Mouse (Mus musculus): ENCODE measurements around the gene B3gnt3. TPM values are rescaled to one million over a fixed set of nuclear protein-coding genes. Genes with fewer than 3 reads are reported as not detected.
A peak's percentile ranks its signal among the peaks of the same experiment; 100 is the strongest.
"Not testable (repeated sequence)": the region's sequence is repeated elsewhere in the genome, so short reads cannot be mapped to it uniquely, and the experiment has no call there.

Gene B3gnt3
- total RNA-seq, 4 experiments from 2014 or later, result 4.0 to 6.9 (median 5.3) TPM

DNA sequence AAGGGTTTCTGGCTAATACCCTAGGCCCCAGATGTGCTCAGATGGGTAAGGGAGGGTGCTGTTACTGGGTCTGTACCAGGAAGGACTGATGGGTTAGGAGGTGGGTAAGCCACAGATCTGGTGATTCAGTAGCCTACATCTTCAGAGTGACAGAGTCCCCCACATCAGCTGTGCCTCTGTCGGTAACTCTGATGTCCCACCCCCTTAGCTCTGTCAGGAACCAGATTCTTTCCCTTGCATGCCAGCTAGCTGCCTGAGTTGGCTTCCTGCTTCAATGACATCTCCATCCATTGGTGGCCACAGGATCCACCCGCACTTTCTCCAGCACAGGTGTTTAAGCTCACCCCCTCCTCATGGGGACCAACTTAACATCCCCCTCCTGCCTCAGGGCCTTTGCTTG is 10.0 kb upstream of the B3gnt3 start:
- no peak for DNase-seq (ENCODE audit: low spot score)

DNA sequence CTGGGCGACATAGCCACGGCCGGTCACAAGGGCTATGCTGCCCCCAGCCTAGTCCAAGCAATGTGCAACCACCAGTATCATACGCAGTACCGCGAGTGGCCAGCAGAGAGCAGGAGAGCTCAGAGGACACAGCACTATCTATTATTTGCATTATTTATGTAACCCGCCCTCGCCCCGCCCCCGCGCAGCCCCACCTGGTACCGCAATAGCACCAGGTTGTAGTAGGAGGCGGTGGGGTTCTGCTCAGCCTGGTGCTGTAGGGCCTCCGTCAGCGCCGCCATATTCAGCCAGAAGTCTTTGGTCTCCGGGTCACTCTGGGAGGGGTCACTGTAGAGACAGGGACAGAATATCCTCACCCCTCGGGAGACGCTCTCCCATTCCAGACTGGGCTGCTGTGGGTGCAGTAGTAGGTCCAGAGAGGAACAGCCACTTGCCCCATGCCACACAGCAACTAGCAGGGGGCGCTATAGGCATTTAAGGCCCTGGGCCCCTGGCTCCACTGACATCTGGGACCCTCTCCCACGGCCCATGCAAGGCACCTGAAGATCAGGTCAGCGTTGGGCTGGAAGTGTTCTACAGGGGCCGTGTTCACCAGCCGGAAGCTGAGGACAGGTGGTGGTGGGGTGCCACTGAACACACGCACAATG is 8.3 kb upstream of the B3gnt3 start:
- DNase-seq (ENCODE audit: low spot score), result peak; percentile 73

DNA sequence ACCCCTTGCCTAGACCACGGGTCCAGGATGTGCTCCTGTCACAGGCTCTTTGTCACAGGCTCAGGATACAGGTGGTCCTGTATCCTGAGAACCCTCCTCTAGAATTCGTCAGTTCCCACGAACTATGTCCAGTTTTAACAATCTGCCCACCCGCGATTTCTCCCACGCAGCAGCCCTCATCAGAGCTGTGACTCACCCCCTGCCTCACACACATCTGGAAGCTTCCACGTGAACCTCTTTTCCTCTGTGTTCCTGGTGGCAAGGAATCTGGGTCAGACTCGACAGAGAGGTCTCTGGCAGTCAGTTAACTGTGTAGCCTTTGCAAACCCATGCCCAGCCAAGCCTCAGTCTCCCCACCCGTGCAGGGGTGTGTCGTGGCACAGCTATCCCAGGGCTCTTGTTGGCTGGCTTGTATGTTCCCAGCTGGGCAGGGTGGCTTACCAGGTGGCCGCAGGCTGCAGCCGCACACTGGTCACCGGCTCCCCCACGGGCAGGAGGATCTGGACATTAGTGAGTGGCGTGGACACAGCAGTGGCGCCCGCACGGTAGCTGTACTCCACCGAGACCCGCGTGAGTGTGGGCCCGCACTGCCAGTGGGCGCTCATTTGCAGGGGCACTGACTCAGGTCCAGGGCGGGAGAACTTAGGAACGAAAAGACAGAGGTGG is 7.7 kb upstream of the B3gnt3 start:
- no peak for DNase-seq (ENCODE audit: low spot score)

DNA sequence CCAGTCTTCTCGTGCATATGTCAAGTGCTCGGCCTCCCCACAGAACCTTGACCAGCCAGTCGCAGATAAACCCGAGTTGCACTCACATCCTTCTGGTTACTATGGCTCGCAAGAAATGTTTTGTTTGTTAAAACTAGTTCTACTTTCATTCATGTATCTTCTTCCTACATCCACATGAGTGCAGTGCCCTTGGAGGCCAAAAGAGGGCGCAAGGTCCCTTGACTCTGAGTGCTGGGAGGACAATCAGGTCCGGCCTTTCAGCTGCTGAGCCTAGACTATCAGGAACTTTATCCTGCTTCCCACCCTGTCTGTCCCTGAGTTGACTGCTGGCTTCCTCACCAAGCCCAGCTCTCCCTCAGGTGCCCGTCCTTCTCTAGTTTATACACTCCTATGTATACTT is 6.3 kb upstream of the B3gnt3 start:
- no peak for DNase-seq (ENCODE audit: low spot score)

DNA sequence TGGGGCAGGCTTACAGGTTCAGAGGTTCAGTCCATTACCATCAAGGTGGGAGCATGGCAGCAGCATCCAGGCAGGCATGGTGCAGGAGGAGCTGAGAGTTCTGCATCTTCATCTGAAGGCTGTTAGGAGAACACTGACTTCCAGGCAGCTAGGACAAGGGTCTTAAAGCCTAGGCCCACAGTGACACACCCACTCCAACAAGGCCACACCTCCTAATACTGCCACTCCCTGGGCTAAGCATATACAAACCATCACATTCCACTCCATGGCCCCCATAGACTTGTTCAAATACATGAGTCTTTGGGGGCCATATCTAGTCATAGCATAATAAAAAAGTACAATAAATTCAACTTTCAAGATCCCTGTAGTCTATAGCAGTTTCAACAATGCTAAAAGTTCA is 1.8 kb upstream of the B3gnt3 start:
- not testable (repeated sequence) for DNase-seq (ENCODE audit: low spot score)

DNA sequence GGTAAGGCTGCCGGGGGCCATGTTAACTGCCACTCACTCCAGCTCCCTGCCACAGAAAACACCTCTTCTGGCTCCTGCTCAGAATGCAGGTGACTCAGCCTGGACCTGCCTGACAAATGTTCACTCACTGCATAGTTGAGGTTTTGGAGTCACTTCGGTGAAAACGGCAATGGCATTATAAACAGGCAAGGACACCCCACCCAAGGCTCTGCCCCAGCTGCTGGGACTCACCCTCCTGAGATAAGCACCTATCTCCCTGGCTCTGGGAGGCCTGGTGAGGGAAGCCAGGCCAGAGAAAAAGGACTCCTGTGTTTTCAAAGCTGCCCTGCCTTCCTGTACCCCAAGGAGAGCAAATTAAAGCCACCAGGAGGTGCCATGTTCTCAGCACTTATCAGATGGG is 1.3 kb upstream of the B3gnt3 start:
- no peak for DNase-seq (ENCODE audit: low spot score)

DNA sequence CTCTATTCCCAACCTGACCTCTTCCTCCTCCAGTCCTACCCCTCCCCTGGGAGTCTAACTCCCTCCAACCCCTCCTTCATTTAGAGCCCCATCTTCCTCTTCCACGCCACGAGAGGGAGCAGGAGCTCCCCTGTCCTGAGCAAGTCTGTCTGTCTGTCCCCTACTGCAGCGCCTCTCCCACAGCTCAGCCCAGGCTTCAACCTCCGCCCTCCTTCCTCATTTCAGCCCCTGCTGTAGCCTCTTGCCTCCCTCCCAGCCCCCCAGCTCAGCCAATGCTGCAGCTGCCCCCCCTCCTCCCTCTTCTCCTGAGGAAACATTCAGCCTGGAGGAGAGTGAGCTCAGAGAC is 471 bp upstream of the B3gnt3 start:
- DNase-seq (ENCODE audit: low spot score), result no peak

DNA sequence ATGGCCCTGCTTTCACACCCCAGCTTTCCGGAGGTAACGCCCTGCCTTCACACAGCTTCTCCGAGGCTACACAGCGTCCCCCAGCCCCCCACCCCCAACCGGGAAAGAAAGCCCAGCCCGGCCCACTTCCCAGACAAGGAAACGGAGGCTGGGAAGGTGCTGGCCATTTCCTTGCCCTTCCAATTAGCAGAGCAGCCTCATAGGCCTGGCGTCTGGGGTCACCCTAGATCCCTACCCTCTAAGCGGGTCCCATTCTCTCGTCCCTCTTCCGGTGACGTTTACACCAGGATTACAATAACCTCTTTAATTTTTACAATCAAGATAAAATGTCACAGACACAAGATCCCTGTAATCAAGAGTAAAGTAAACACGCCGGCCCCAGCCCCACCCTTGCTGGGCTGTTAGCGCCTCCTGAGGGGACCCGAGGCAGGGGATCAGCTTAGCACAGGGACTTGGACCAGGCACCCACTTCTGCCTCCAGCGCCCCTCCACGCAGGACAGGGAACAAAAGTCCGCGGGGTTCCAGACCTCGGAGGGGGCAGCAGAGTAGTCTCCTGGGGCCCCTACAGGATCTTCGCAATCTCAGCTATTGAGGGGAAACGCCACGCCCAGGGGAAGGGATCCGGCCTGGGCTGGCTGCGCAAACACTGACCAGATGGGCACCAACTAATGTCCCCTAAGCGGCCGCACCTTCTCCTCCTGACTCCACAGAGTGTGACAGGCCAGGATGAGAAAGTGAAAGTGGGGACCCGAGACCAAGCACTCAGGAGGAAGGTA is 908 bp downstream of the B3gnt3 start:
- no peak for DNase-seq (ENCODE audit: low spot score)

DNA sequence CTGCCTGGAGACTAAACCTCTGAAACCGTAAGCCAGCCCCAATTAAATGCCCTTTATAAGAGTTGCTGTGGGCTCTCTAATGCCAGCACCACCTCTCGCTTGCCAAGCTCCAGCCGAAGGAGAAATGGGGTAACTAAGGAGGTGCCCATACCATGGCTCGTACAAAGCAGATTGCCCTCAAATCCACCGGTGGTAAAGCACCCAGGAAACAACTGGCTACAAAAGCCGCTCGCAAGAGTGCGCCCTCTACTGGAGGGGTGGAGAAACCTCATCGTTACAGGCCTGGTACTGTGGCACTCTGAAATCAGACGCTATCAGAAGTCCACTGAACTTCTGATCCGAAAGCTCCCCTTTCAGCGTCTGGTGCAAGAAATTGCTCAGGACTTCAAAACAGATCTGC is 6.1 kb downstream of the B3gnt3 start:
- DNase-seq (ENCODE audit: low spot score), result not testable (repeated sequence)

DNA sequence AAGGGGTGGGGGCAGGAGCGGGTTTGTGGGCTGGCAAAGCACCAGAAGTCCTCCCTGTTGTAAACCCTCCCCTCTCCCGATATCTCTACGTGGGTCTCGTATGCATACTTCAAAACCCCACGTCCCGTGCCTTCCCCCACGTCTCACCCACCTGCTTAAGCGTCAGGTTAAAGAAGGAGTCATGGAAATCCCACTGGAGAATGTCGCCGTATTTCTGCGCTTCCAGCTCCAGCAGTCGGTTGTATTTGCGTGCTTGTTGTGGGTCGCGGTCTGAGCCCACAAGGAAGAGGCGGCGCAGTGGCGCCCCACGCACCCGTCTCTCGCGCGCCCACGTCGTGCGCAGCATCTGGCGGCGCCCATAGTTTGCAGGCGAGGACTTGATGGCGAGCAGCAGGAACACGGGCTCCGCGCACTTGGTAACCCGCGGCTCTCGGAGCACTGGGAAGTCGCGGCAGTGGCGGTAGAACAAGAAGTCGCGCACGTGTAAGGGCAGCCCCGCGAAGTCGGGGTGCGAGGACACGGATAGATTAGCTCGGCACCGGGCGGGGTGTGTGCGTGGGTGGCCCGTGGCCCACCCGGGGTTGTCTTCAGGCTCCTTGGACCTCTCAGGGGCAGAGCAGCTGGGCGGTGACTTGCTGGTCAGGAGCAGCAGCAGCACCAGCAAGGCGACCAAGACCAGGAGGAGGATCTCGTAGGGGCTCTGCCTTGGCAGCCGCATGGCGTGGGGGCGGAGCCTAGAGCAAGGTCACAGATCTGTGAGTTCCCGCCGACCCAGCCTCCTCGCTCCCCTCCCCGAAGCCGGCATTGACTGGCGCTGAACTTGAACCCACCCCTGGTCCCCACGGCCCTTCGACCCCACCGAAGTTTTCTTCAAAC is 8.2 kb downstream of the B3gnt3 start:
- no peak for DNase-seq (ENCODE audit: low spot score)

DNA sequence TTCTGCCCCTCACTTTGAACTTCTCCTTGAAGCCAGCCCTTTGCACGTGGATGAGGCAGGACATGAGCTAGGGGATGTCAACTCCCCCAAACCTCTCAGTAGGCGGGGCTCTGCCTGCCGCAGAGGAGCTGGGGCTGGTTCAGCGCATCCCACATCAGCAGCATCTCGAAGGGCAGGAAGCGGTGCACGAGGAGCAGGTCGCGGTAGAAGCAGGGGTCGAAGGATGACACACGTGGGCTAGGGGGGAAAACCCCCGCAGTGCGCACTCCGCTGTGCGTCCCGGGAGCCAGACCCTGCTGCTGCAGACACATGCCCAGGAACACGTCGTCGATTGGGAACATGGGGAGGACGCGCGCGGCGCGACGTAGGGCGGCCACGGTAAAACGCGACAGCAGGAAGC is 9.1 kb downstream of the B3gnt3 start:
- DNase-seq (ENCODE audit: low spot score), result no peak

DNA sequence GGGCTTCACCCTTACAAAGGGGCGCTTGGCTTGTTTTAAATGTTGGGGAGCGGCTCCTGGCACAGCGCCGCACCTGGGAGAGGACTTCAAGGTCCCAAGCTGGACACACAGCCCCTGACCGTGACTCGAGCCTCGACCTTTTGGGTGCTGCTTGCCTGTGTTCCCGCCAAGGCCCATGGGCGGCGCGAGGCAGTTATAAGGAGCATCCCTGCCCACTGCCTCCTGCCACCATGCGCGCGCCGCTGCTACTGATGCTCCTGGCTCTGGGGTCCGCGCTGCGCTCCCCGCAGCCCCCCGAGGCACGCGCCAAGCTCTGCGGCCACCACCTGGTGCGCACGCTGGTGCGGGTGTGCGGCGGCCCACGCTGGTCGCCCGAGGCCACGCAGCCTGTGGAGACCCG is 12.6 kb downstream of the B3gnt3 start, which contains the start of gene Insl3:
Gene Insl3, plus strand, starts transcription at position 187 of the 400 bp plus-strand sequence.
- DNase-seq (ENCODE audit: low spot score), result no peak

DNA sequence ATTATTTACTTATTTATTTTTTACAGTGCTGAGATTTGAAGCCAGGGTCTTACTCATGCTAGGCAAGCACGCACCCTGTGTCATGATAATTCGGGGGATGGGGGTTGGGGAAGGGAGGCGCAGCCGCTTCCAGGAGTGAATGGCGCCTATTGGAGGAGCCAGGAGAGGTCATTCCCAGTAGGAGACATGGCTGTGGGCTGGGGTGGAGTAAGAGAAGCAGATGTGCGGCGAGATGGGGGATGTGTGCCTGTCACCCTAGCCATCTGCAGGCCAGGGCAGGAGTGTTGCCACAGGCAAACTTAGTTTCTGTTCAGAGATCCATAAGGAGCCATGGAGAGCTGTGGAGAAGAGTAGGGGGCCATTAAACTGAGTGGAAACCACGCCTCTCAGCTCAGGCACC is 14.0 kb downstream of the B3gnt3 start:
- DNase-seq (ENCODE audit: low spot score), result no peak

DNA sequence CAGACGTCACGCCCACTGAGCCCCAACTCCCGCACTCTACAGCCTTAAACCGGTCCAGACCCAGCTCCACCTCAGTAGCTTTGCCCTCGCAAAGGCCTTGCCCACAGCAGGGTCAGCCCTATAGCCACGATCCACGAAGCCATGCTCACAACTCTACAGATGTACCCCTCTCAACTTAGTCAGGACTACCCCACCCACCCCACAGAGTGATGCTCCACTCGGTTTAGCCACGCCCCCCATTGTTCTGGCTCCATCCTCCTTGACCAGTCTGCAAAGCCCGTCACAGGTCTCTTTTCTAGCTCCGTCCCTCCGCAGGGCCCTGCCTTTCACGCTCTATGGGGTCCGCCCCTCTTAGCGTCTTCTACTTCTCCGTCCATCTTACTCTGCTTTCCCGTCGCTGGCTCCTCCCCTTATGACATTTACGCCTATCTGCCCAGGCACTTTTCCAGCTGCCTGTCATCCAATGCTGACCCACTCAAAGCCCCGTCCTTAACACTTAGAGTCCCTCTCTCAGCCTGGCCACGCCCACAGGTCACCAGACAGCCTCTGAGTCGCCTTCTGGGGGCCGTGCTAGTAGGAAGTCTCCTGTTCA is 15.3 kb downstream of the B3gnt3 start:
- DNase-seq (ENCODE audit: low spot score), result no peak

DNA sequence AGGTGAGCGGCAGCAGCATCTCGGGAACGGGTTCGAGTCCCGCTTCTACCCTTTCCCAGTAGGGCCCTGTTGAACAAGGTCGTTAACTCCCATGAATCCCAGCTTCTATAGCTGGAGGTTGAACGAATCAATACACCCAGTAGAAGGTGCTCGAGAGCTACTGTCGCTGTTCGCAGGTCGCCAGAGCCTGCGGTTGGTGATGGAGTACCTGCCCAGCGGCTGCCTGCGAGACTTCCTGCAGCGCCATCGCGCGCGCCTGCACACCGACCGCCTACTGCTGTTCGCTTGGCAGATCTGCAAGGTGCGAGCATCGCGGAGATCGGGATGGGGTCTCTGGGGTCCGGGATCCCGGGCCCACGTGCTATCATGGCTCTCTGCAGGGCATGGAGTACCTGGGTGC is 16.0 kb downstream of the B3gnt3 start:
- no peak for DNase-seq (ENCODE audit: low spot score)

DNA sequence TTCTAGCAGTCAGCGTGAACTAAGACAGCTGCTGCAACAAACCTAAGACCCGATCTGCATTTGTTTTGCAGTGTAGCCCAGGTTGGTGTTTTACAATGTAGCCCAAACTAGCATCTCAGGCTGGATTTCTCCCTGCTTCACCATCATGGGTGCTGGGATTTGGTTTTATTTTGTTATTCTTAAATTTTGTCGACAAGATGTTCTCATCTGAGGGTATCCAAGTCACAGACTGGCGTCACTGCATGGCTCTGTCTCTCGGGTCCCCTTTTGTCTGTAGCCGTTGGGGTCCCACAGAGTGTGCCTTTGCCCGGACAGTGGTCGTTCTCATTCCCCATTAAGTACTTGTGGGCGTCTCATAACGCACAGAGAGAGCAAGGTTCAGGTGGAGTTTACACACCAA is 16.9 kb downstream of the B3gnt3 start:
- DNase-seq (ENCODE audit: low spot score), result no peak

DNA sequence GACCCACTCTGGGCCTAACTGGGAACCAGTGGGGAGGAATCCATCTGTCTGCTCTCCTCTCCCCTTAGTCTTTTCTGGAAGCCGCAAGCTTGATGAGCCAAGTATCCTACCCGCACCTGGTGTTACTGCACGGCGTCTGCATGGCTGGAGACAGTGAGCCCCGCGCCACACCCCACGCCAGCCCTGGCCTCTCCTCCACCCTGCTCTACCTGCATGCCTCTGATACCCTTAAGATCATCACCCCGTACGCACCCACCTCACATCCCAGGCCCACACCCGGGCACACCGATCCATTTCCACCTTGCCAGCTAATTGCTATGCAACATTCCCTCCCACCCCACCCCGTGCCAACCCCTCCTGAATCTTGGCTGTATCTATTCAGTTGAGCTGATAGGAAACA is 18.8 kb downstream of the B3gnt3 start:
- DNase-seq (ENCODE audit: low spot score), result no peak

DNA sequence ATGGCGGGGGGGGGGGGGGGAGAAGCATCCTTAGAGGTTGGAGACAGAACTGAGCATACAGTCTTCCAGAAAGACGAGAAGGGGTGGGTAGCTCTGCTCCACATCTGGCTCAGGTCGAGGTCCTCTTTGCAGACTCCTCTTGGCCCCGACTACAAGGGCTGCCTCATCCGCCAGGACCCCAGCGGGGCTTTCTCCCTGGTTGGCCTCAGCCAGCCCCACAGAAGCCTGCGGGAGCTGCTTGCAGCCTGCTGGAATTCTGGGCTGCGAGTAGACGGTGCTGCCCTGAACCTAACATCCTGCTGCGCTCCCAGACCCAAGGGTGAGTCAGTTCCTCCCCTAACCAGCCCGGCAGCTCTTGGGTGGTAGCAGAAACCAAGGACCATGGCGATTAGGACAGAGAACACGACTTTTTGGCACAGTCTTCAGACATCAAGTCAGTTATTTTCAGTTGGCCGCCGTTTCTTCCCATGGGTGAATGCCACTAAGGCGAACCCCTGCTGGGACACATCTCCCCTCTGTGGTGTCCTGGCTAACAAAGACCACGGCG is 20.1 kb downstream of the B3gnt3 start:
- no peak for DNase-seq (ENCODE audit: low spot score)

DNA sequence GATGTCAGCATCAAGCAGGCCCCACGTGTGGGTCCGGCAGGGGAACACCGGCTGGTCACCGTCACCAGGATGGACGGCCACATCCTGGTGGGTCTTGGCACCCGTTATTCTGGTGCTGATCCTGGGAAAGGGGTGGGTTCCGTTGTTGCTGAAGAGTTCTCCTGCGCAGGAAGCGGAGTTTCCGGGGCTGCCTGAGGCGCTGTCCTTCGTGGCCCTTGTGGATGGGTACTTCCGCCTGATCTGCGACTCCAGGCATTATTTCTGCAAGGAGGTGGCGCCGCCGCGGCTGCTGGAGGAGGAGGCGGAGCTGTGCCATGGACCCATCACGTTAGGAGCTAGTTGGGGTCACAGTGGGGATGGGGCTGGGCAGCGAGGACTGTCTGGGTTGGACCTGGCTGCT is 21.1 kb downstream of the B3gnt3 start:
- DNase-seq (ENCODE audit: low spot score), result no peak

DNA sequence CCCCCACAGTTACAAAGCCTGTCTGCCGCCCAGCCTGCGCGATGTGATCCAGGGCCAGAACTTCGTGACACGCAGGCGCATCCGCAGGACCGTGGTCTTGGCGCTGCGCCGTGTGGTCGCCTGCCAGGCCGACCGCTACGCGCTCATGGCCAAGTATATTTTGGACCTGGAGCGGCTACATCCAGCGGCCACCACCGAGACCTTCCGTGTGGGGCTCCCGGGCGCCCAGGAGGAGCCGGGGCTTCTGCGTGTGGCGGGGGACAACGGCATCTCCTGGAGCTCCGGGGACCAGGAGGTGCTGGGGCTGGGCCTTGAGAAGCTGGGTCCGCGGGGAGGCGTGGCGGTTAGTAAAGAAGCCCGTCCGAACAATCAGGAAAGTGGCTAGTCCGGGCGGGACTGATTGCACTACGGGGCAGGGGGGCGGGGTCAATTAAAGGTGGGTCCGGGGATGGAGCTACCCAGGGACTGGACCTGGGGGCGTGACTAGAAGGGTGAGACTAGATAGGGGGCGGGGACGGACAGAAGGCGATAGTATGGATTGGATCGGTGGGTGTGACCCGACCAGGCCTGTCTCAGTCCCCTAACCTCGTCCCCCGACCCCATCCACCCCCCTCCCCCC is 21.9 kb downstream of the B3gnt3 start:
- no peak for DNase-seq (ENCODE audit: low spot score)

DNA sequence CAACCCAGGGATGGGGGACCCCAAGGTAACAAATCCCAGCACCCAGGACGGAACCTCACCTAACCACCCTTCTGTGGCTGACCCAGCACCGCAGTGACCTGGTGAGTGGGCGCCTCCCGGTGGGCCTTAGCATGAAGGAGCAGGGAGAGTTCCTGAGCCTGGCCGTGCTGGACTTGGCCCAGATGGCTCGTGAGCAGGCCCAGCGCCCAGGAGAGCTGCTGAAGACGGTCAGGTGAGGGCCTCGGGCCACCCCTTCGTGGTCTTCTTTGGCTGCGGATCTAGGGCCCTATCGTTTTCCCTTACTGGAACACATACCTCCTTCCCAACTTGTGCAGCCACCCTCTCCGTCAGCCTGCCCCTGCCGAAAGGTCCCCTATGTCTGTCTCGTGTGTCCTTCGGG is 22.5 kb downstream of the B3gnt3 start:
- no peak for DNase-seq (ENCODE audit: low spot score)

Data from heart, adult 8-10 months (tissue).